10 mouse cellular contexts compared by ENCODE assay signal in genomic region chr4:139636373-139636772, GRCm38 (mm10). TPM values are rescaled to one million over a fixed set of nuclear protein-coding genes. Genes with fewer than 3 reads are reported as not detected.
DNase-seq lines count a peak whose midpoint lies in the region; ATAC-seq and TF ChIP-seq lines count a peak whose summit lies in the region.
"Had no signal": no experiment of that assay in that cellular context is flagged by ENCODE, and none has a peak within 500 bp of the region (broad histone marks: within the 10 kb centered on the region; RNA-seq: fewer than 3 reads in every experiment).

No protein-coding gene starts in this region.

- no peak overlapping the region for H3K27ac ChIP-seq in kidney, embryonic 15.5 days
- no peak overlapping the region for H3K27ac ChIP-seq in limb, embryonic 14.5 days (replicated peaks; ENCODE audit: low read depth, low read length)
- H3K27ac ChIP-seq: macrophage had no signal

- peaks cover 41% of the 10 kb centered on the region for H3K4me1 ChIP-seq in kidney, embryonic 15.5 days
- H3K4me1 ChIP-seq in limb, embryonic 14.5 days (ENCODE audit: control insufficient read depth, insufficient read depth, low read length): 0 out of 2 replicates have a peak, but pooled peaks cover under 1% of the 10 kb centered on the region

- no peak overlapping the region for H3K4me3 ChIP-seq in kidney, embryonic 15.5 days (replicated peaks)
- no peak overlapping the region for H3K4me3 ChIP-seq in limb, embryonic 14.5 days (replicated peaks; ENCODE audit: low read length)
- H3K4me3 ChIP-seq: erythroblast, embryonic 14.5 days had no signal

- H3K9me3 ChIP-seq in kidney, embryonic 15.5 days (replicated peaks): no peaks in the 10 kb centered on the region
- no peaks in the 10 kb centered on the region for H3K9me3 ChIP-seq in limb, embryonic 14.5 days (ENCODE audit: control insufficient read depth, low read length)

- intact Hi-C loops in heart, postnatal 14 days (cut with DNase I): loop anchor here (1.0 kb wide), 2 partner anchors 25 to 166 kb away; no protein-coding TSS in a partner anchor

- no peak overlapping the region for H3K4me2 ChIP-seq in kidney, embryonic 15.5 days
- no peak overlapping the region for H3K4me2 ChIP-seq in limb, embryonic 14.5 days (replicated peaks; ENCODE audit: low read depth, low read length, severe bottlenecking)

- no peak overlapping the region for H3K9ac ChIP-seq in kidney, embryonic 15.5 days
- no peak overlapping the region for H3K9ac ChIP-seq in limb, embryonic 14.5 days (ENCODE audit: low read depth, low read length, severe bottlenecking)

- ATAC-seq in kidney, embryonic 15.5 days (replicated peaks; ENCODE audit: low FRiP score): no peak
- ATAC-seq in limb, embryonic 14.5 days (ENCODE audit: low FRiP score, low read depth): no peak
- no peak for ATAC-seq in megakaryocyte, adult 5-6 weeks (ENCODE audit: poor library complexity, severe bottlenecking)

- TF ChIP-seq POLR2A in limb, embryonic 14.5 days (IDR thresholded peaks at IDR 0.05; ENCODE audit: borderline replicate concordance, extremely low read depth, insufficient read depth, insufficient read length): no peak

- peaks cover 24% of the 10 kb centered on the region; the same call in 1 of the 2 replicates for H3K27me3 ChIP-seq in kidney, embryonic 15.5 days
- peaks cover 2% of the 10 kb centered on the region; the same call in 1 of the 2 replicates for H3K27me3 ChIP-seq in limb, embryonic 14.5 days (ENCODE audit: control insufficient read depth, insufficient read depth, low read length)

- WGBS in kidney, embryonic 15.5 days: 39% methylated on average over 7 of the region's 7 CpGs
- 21% methylated on average over 7 of the region's 7 CpGs for WGBS in limb, embryonic 14.5 days

- peak; percentile 64 for DNase-seq in kidney, adult 9 months
- peak; percentile 65 for DNase-seq in Muller cell, postnatal 12 days (ENCODE audit: inconsistent ontology term)
- peak; percentile 92 to 95 for DNase-seq in cerebellum, postnatal 10 days
- peak; percentile 76 to 86 for DNase-seq in heart, postnatal 14 days
- DNase-seq in limb, embryonic 14.5 days (ENCODE audit: low spot score): peak; percentile 45
- DNase-seq in retina, embryonic 14.5 days (ENCODE audit: low spot score): peak; percentile 81

- peaks cover 28% of the 10 kb centered on the region for H3K36me3 ChIP-seq in kidney, embryonic 15.5 days
- peaks cover 14% of the 10 kb centered on the region; the same call in 1 of the 2 replicates for H3K36me3 ChIP-seq in limb, embryonic 14.5 days (ENCODE audit: control insufficient read depth, insufficient read depth, low read length)

RNA-seq across cellular contexts. Expression of gene Aldh4a1, which starts 13.7 kb away (rescaled TPM):
- 80.5 and 85.0 TPM in 2 replicates for polyA plus RNA-seq in kidney, embryonic 15.5 days (2015; fragmentation: Nextera tagmentation; extraction: Ambion mirVana)
- 10 to 100 TPM; 28.4 to 31.5 TPM for total RNA-seq in heart, postnatal 14 days (2021)
- 21.9 and 25.6 TPM in 2 replicates for polyA plus RNA-seq in limb, embryonic 14.5 days (2012; rRNA removed)
- polyA plus RNA-seq in limb, embryonic 14.5 days (2014; fragmentation: Nextera tagmentation; extraction: Ambion mirVana): 21.9 and 23.0 TPM in 2 replicates
- 4.9 and 5.7 TPM in 2 replicates for total RNA-seq in megakaryocyte, adult 5-6 weeks (2015)
- 5.8 and 8.9 TPM in 2 replicates for total RNA-seq in megakaryocyte, adult 5-6 weeks (2017)

RNA-seq across cellular contexts. Expression of gene Tas1r2, which starts 17.0 kb away (rescaled TPM):
- not detected in 2 replicates for polyA plus RNA-seq in kidney, embryonic 15.5 days (2015; fragmentation: Nextera tagmentation; extraction: Ambion mirVana)
- not detected for total RNA-seq in heart, postnatal 14 days (2021)
- polyA plus RNA-seq in limb, embryonic 14.5 days (2012; rRNA removed): 0.04 and 0.05 TPM in 2 replicates
- polyA plus RNA-seq in limb, embryonic 14.5 days (2014; fragmentation: Nextera tagmentation; extraction: Ambion mirVana): not detected in 2 replicates
- total RNA-seq in megakaryocyte, adult 5-6 weeks (2015): not detected in 2 replicates
- not detected in 2 replicates for total RNA-seq in megakaryocyte, adult 5-6 weeks (2017)
- polyA plus RNA-seq: erythroblast, embryonic 14.5 days; macrophage had no signal

RNA-seq across cellular contexts. Expression of gene Gm21969, which starts 33.4 kb away (rescaled TPM):
- not detected in 2 replicates for polyA plus RNA-seq in kidney, embryonic 15.5 days (2015; fragmentation: Nextera tagmentation; extraction: Ambion mirVana)
- not detected for total RNA-seq in heart, postnatal 14 days (2021)
- 0.03 TPM in 1 of 2 replicates, not detected in the other for polyA plus RNA-seq in limb, embryonic 14.5 days (2012; rRNA removed)
- not detected in 2 replicates for polyA plus RNA-seq in limb, embryonic 14.5 days (2014; fragmentation: Nextera tagmentation; extraction: Ambion mirVana)
- total RNA-seq in megakaryocyte, adult 5-6 weeks (2015): not detected in 2 replicates
- not detected in 2 replicates for total RNA-seq in megakaryocyte, adult 5-6 weeks (2017)
- polyA plus RNA-seq: macrophage had no signal
